Mouse (Mus musculus): Measurements from ENCODE around the gene Adam17.

Adam17 gene

DNA sequence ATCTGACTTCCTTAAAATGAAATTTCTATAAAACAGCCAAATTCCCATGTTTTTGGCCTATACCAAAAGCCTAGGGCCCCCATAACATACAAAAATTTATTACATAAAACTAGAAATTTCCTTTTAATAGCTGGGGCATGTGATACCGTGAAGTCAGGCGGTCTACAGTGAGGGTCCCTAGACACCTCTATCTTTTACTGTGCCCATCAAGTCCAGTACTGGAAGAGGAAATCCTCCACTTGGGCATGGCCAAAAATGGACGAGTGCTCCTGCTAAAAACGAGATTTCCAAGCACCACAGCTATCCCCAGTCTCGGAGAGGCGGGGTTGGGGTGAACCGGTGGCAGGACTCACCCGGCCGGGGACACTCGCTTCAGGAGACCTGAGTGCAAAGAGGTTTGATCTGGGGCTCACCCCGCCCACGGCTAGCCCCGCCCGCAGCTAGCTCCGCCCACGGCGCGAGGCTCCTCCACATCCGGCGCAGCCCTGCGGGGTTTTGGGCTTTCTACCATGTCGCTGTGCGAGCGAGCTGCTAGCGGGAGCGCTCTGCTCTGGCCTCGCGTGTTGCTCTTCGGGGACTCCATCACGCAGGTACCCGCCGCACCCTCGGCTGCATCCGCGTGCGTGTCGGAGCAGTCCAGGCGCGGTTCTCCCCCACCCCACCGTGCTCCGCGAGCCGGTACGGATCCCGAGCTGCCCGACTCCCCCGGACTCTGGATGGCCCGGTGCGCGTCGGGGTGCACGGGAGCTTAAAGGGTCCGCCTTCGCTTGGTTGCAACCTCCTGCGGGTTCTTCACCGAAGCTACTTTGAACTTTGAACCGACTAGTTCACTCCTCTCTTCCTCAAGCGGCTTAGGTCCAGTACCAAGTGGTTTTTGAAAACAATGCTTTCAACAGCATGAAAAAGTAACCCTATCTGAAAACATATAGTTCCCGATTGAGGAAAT, 57.2 kb downstream of the Adam17 start, which contains the start of gene Iah1:
Gene Iah1 (plus strand): TSS at position 467 of the 946 bp plus-strand sequence.
- DNase-seq (ENCODE audit: low read depth, low spot score): peak; percentile 91

DNA sequence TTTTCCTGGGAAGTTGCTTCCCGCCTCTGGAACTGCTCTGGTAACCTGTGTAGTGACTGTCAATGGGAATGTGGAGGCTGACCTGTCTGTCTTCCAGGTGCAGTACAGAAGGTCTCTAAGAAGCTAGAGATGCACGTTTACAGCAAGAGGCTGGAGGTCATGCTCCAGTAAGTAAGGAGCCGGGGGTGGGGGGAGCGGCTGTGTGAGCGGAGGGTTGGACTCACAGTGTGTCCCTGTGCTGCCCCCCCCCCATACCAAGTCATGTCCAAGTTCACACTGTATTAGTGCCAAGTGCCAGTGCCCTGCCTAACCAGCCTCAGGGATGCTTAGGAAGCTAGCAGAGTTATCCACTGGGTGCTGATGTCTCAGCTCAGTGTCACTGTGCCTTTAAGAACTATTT, 61.2 kb downstream of the Adam17 start:
- no peak for DNase-seq (ENCODE audit: low read depth, low spot score)

DNA sequence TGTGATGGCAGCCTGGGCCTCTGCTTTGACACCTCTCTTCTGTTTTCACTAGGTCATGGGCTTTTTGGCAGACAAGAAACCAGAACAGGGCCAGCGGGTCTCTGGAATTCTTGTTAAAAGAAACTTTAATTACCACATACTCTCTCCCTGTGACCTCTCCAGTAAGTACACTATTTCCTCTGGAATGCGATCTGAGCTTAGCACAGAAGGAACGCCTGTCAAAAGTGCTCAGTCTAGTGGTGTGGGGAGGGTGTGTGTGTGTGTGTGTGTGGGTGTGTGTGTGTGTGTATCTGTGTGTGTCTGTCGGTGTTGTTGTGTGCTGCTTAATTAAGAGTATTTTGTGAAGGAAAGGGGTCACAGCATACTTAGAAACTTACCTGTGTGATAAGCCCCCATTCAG, 66.7 kb downstream of the Adam17 start:
- DNase-seq (ENCODE audit: low read depth, low spot score): no peak

GRCm38 (mm10) chr12:21305741-21306140, 67.7 kb downstream of the Adam17 start:
- no peak for DNase-seq (ENCODE audit: low read depth, low spot score)

DNA sequence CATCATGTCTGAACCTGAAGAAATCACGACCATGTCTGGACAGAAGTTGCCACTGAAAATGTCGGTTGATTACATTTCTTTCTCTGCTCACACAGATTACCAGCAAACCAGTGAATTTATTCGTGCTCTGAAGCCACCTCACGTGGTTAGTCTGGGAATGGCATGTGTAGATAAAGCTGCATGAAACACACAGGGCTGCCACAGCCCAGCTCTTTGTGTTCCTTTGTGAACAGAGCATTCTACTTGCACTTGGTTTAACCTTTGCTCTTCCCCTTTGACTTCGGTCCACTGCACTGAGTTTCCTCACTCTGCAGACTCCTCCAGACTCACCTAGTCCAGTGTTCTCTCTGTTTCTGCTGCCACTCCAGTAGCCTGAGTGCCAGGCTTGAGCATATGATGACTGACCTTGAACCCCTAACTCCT, 71.1 kb downstream of the Adam17 start:
- no peak for DNase-seq (ENCODE audit: low read depth, low spot score)

GRCm38 (mm10) chr12:21301932-21302331, 71.5 kb downstream of the Adam17 start:
- DNase-seq (ENCODE audit: low read depth, low spot score): no peak

DNA sequence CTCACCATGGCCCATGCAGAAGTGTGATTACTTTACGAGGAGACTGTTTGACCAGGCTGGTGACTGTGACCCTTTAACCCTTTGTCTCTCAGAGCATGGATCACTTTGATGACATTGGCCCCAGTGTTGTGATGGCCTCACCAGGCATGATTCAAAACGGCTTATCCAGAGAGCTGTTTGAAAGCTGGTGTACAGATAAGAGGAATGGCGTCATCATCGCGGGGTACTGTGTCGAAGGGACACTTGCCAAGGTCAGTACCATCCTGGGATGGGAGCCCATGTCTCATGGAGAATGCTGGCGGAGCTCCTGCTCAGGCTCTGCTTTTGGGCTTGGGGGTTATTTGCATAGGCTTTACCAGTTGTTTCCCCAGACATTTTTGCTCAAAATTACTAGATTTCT, 72.1 kb downstream of the Adam17 start:
- no peak for DNase-seq (ENCODE audit: low read depth, low spot score)

- no peak for DNase-seq (ENCODE audit: low read depth, low spot score)
Measured at GRCm38 (mm10) chr12:21298856-21299255, 74.6 kb downstream of the Adam17 start.

- DNase-seq (ENCODE audit: low read depth, low spot score): peak; percentile 51
Measured at GRCm38 (mm10) chr12:21289651-21290050, 83.8 kb downstream of the Adam17 start.

DNA sequence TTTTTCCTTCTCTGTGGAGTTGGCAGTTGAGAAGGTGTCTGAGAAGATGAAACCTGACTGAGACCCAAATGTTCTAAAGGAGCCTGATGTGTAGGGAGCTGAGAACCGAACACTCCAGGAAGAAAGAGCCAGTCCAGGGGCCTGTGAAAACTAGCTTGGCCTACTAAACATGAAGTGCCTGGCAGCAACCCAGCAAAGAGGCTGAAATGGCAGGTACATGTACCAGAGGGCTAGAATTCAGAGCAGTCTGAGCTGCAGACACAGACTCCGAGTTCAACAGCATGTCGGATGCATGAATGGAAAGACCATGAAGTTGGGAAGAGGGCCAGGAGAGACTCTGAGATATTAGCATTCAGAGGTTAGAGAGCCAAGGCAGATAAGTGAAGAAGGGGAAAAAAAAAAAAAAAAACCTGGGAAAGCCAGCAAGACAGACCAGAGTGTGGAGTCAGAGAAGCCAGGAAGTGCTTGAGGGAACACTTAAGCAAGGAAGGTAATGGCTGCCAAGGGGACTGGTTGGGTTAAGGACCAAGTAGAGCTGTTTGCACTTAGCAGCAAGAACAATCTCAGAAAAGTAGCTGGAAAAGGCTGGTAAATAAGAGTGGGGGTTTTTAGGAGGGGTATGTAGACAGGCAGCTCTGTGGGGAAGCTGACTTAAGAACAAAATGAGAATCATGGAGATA, 84.6 kb downstream of the Adam17 start:
- DNase-seq (ENCODE audit: low read depth, low spot score): no peak

GRCm38 (mm10) chr12:21286712-21287650, 86.5 kb downstream of the Adam17 start:
- DNase-seq (ENCODE audit: low read depth, low spot score): peak; percentile 45

GRCm38 (mm10) chr12:21286243-21286622, 87.2 kb downstream of the Adam17 start, which contains the start of gene Itgb1bp1:
Gene Itgb1bp1 (minus strand): TSS chr12:21286284.
- DNase-seq (ENCODE audit: low read depth, low spot score): peak; percentile 99

GRCm38 (mm10) chr12:21285508-21286242, 87.8 kb downstream of the Adam17 start:
- DNase-seq (ENCODE audit: low read depth, low spot score): no peak

DNA sequence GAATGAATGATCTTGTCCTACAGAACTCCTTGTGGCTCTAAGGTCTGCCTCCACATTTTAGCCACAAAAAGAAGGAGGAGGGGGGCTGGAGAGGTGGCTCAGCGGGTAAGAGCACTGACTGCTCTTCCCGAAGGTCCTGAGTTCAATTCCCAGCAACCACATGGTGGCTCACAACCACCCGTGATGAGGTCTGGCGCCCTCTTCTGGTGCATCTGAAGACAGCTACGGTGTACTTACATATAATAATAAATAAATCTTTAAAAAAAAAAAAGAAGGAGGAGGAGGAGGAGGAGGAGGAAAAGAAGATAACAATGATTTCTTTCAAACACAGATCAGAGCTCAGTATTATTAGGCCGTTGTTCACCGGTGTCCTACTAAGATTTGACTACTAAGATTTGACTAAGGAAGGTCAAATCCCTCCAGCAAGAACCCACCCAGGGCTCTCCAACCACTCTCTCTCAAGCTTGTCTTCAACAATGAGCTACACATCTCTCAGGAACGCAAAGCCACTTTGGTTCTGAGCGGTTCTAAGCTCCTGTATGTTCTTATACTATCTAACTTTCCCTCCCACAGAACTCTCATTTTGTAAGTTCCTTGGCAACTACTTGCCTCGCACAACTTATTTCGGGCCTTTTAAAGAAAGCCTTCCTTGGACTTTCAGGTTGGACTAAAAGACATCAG, 88.5 kb downstream of the Adam17 start, which contains the start of gene Cpsf3:
Gene Cpsf3 (plus strand): TSS at position 631 of the 681 bp plus-strand sequence.
- DNase-seq (ENCODE audit: low read depth, low spot score): no peak

DNA sequence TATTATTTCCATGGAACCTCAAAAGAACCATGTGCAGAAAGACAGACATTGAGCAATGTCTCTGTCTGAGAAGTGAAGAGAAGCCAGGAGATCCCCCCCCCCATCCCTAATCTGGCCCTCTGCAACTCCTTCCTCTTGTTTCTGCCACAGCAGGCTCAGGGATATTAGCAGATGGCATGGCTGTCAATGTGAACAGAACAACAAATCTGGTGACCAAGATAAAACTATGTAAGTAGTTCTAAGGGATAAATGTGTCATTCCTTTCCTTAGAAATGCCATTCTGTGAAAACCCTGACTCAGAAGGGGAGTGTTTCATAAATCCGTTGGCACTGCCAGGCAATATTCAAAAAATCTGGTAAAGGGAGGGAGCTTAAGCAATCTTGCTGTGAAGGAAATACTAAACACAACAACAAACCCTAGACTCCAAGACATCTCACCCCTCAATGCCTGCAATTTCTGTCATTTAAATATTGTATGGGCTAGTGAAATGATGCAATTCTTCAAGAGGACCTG, 96.0 kb downstream of the Adam17 start:
- peak; percentile 67 for DNase-seq (ENCODE audit: low read depth, low spot score)

DNA sequence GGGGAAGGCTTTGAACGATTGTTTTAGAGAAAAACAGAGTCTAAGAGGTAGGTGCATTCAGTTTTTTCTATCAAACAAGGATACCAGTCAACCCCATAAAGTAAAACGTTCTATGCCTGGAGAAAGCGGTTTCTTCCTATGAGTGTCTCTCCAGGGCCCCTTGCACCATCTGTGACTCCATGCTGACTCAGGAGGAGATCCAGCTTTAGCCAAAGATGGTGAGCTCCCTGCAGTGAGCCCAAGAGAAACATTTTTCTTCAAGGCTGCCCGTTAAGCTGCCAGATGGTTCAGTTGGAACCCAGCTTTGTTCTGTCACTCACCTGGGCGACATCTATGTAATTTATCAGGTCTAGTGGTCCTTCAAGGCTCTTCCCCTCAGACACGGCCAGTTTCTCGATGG, 99.0 kb downstream of the Adam17 start:
- DNase-seq (ENCODE audit: low read depth, low spot score): peak; percentile 88

Data from brain, adult 2 months (tissue).